Mouse (Mus musculus) gastrocnemius, postnatal 10 days (tissue): ENCODE data around the gene Psapl1. TPM values are rescaled to one million over a fixed set of nuclear protein-coding genes. Genes with fewer than 3 reads are reported as not detected.
A peak's percentile ranks its signal among the peaks of the same experiment; 100 is the strongest.
"Not testable (repeated sequence)": the region's sequence is repeated elsewhere in the genome, so short reads cannot be mapped to it uniquely, and the experiment has no call there.

ENCODE experiments used
- DNase-seq: peaks from one replicate; pipeline ENCODE4 v3.0.0; 2021; ENCODE audit warnings: mixed read lengths
- total RNA-seq, 2 experiments: library from RNA; stranded (reverse); gene quantifications; 2 replicates each; pipeline ENCODE4 v1.2.3; 2021

Gene Psapl1
- total RNA-seq, 2 experiments from 2014 or later: not detected

DNA sequence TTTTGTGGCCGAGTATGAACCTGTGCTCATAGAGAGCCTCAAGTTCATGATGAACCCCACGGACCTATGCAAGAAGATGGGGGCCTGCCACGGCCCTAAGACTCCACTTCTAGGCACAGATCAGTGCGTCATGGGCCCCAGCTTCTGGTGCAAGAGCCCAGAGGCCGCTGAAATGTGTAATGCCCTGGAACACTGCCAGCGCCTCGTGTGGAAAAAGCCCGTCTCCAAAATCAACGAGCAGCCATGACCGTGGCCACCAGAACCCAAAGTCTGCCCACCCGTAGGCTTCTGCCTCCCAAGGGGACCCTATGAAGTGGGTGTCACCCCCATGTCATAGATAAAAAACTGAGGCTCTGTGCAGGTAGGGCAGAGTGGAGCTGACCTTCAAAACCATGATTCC lies 1.6 kb downstream of the Psapl1 start:
- DNase-seq: no peak

DNA sequence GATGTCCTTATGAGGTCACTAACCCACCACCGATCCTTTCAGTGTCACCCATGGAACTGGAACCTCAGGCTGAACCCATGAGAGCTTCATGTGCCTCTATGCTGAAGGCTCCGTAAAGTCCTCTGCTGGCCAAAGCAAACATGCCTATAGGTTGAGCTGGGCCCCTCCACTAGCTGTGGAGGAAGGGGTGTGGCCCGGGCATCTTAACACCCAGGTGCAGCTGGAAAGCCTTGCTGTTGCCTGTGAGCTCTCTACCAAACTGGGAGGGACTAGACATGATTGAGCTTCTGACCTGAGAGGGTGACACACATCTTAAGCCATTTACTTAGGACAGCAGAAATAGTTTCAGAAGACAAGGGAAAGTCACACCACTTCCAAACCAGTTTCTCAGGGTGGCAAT lies 5.0 kb downstream of the Psapl1 start:
- no peak for DNase-seq

DNA sequence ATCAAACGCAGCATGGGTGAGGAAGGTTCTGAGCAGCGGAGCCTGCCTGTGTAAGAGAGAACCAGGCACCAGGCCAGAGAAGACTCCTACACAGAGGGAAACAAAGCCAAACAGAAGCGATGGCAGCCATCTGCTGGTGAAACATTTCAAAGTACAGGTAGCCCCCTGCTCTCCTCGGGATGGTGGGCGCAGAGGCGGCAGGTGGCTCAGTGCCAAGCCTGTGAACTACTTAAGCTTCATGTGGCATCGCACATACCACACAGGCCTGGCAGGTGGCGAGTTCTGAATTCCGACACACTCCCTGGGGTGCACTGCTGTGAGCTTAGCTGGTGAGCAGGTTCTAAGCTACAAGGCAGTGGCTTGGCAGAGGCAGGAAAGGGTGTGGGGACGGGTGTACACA lies 9.5 kb downstream of the Psapl1 start:
- no peak for DNase-seq

DNA sequence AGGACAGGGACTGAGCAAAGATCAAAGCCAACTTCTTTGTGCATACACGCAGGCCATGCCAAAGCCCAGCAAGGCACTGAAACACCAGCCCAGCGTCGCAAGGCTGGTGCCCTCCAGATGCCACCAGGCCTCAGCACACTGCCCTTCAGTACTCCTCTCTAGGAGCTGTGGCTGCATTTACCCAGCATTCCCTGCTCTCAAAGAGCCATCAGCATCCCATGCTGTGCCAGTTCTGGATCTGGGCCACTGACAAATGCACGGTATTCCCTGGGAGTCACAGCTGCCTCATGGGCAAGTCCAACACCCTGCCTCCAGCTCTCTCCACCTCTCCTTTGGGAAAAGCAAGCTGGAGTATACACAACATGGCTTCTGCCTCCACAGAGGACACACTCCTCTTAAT lies 16.3 kb downstream of the Psapl1 start:
- no peak for DNase-seq

DNA sequence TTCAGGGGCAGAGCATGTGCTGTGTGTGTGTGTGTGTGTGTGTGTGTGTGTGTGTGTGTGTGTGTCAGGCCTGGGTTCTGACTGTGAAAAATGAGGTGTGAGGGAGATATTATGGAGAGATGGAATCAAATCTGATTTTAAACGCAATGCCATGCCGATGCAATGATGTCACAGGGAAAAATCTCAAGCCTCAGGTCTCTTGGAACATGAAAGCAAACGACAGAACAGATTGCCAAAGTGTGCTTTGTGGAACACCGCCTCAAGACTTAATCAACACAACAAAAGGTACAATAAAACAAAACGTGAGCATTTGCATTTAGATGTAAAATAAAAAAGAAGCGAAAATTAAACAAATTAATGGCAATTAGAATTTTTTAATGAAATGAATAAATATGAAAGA lies 16.8 kb downstream of the Psapl1 start:
- DNase-seq: no peak

DNA sequence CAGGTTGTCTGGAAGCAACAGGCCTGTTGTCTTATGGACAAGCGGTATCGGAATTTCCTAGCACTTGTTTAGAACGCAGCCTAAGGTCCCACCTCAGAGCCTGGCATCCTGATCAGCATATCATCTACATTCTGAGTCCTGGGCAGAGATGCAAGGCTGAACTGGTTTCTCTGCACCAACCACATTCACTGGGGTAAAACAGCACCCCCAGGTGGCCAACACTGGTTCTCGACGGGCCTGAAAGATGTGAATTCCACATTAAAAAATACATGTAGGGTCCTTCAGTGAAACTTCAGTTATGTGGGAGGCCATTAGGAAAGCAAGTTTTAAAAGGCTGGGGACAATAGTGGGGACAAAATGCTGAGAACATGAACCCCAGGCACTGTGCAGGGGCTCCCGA lies 20.0 kb downstream of the Psapl1 start:
- peak; percentile 76 for DNase-seq

DNA sequence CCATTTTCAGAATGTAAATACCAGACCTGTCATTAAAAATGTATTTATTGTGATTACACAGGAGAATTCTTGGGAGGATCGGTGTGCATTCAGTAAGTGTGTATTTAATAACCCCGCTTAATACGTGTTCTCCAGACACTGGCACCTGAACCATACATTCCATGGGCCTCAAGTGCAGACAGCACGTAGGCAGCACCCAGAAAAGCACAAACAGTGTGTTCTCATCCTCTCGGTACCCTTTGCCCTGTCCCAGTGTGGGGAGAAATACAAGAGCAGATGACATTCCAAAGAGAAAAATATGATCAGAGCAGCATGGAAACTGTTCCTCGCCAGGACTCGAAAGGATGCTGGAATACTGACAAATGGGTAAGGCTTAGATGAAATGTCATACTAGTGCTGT lies 22.0 kb downstream of the Psapl1 start:
- DNase-seq: no peak

DNA sequence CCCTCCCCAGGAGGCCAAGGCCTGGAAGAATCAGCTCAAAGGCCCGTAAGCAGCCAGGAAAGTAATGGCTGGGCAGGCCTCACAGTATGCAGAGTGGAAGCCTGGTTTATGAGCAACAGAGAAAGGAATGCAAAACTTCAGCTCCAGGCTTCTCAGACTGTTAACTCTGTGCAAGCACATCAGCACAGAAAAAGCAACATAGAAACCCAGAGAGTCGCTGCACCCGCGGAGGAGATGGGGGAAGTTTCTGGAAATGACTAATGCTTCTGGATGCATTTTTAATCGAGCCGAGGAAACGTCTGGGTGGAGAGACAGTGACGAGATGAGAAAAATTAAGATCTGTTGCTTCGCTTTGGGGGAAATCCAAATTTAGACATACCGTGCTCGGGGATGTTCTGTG lies 22.5 kb downstream of the Psapl1 start:
- no peak for DNase-seq

DNA sequence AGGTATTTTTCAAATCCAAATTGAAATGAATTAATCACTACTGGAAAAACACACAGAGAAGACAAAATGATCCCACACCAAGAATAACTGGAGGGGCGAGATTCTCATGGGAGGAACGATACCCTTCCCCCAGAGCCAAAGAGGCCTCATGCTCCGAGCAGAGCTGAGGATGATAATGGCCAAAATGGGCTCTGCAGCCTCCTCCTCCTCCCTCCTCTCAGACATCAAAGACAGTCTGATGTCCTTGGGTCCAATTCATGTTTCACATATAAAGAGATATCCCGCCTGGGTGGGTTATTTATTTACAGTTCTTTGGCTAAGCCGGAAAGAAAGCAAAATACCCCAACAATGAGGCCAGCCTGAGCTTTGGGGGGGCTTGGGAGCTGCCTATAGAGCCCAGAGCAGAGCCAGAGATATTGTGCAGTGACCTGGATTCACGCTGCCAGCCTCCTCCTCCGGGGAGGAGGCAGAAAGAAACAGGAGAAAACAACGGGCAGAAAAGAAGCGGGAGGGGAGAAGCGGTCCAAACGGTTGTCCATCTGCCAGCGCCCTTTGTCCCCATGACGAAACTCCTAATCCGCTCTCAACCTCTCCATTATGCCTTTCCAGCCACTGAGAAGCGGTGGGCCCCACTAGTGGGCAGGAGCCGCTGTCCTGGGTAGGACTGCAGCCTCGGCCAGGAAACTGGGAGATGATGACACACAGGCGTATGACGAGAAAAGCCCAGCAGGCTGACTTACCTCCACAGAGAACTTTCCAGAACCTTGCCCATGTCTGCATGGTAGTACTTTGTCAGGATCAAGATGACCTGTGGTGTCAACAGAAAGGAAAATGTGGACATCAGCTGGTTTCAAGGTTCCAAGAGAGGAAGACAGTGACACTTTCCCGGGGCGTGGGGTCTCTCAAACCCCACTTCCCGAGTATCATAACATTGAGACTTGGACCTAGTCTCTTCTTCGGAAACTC lies 24.9 kb downstream of the Psapl1 start:
- no peak for DNase-seq

DNA sequence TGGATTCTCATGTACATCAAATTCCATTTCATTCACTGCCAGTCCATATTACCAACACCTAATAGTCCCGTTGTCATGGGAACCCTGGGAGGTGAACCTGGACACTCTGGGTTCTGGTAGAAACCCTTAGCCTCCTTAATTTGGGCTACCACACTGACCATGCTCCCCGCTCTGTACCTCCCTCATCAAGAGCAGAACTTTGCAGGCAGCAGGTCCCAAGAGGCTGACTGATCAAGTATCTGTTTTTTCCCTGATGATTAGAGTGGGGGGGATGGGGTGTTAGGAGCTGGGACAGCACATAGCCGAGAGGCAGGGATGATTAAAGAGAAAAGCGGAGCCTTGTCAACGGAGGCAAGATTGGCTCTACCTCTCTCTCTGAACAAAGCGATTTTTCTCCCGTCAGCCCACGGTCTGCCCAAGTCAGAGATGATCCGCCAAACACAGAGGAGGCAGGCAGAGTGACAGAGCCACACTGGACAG lies 26.5 kb downstream of the Psapl1 start:
- DNase-seq: no peak

DNA sequence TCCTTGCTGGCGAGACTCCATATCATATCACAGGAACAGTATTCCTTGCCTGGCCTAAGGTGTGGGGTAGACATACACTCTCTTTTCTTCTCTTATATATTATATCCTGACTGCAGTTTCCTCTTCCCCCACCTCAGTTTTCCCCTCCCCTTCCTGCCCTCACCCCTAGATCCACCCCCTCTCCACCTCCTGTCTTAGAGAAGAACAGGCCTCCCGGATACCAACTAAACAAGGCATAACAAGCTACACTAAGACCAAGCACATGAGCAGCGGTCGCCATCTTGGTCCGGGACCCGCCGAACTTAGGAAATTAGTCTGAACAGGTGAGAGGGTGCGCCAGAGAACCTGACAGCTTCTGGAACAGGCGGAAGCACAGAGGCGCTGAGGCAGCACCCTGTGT lies 33.7 kb downstream of the Psapl1 start:
- DNase-seq: not testable (repeated sequence)

DNA sequence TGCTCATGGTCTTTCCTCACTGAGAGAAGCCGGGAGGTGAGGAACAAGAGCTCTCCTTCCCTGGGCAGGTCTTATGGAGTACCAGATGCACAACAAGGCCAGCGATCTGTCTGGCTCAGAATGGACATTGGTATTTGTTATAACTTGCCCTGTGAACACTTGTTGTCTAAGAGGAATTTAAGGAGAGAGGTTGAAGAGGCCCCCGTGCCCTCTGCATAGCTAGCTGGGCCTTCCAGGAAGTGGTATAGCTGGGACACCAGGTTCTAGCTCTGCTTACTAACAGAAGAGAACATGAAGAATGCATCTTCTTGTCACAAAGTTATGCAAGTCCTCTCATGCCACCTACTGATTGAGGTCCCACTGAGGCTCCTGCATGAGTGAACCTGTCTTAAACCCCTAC lies 44.2 kb downstream of the Psapl1 start:
- no peak for DNase-seq

DNA sequence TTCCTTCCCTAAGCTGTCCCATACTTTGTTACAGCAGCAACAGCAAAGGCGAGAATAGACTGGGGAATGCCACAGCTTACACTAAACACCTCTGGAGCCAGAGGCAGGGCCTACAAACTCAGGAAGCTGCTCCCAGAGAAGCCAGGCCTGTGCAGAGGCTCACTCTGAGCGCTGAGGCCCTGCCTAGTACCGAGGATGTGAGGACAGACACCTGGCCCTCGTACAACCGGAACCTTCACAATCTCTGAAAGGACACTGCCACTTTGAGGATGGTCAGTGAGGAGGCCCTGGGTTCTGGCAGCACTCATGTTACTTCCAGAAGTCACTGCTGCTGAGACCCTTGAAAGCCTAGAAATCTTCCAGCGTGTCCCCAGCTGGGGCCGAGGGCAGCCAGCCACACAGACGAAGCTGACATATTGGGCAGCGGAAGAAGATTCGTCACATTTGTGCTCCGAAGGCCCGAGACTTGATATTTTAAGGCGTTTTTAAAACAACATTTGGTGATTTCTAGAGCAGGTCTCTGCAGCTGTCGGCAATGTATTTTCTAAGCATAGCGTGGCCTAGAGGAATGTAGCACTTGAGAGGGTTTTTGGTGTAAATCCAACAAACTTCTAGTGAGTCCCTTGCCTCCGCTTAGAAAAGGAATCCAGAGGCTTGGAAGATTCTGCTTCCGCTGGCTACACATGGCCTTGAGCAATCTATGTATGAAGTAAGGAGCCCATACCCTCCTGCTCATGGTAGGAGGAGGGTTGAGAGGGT lies 49.1 kb downstream of the Psapl1 start:
- no peak for DNase-seq

DNA sequence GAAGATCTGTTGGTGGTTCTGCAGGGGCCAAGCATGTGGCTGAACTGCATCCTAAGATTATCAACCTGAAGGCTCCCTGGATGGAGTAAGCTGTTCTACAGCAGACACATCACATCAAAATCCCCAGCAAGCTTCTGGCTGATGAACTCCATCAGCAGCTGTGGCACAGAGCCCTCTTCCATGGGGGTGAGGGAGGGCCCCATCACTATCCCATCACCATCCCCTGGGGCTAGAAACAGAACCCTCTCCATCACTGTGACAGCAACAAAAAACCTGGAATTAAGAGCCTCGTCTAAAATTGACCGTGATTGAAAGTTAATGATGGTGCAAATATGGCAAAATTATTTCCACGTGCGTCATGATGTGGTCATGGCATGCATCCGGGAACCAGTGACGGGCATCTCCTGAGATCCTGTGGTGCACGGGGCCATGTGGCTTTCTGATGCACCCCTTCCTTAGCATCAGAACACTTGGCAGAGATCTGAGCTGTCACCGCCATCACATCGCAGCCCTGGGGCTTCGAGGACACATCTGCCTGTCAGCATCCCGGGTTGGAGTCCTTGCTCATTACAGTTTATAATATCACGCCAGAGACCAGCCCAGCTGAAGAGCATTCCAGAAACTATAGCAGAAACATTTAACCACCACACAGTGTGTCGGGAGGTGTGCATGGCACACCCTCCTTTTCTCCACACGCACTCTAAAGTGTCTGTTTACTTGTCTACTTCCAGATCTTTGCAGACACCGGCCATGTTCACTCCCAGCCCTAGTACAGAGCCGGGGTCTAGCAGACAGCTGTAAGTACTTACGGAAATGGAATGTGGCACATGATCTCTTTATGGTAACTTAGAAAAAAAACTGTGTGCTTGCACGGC lies 51.1 kb downstream of the Psapl1 start:
- no peak for DNase-seq

Other genes with a start within 250 kb of the Psapl1 start
- 10 to 100 TPM; 15.6 to 16.0 TPM for gene Sorcs2, start 194.1 kb downstream of the Psapl1 start, total RNA-seq